Mouse (Mus musculus) thymus, postnatal 0 days (tissue): ENCODE measurements around the gene Scap. TPM values are rescaled to one million over a fixed set of nuclear protein-coding genes. Genes with fewer than 3 reads are reported as not detected.

Experiments used
- DNase-seq: peaks from one replicate; pipeline ENCODE4 v3.0.0-alpha.2; 2015; ENCODE audit warnings: low spot score
- polyA plus RNA-seq: library from polyadenylated mRNA; unstranded; fragments of >200 nt; fragmentation: Nextera tagmentation; extraction: Ambion mirVana; gene quantifications from 2 replicates; pipeline ENCODE4 v1.2.1, GENCODE M21; 2015

The Scap gene
- polyA plus RNA-seq = 33.5 and 33.9 TPM in 2 replicates

- DNase-seq = peak; percentile 95
These were observed at the start of gene Scap for GRCm38 (mm10) chr9:110333135-110333895. Gene Scap, plus strand, starts transcription at chr9:110333288.

- no peak for DNase-seq
These were observed 48.9 kb upstream of the Scap start for GRCm38 (mm10) chr9:110284075-110284697.

GRCm38 (mm10) chr9:110287321-110287924, 45.7 kb upstream of the Scap start:
- DNase-seq = no peak

- no peak for DNase-seq
These were observed 39.8 kb upstream of the Scap start for GRCm38 (mm10) chr9:110293254-110293718.

GRCm38 (mm10) chr9:110293873-110294415, 39.1 kb upstream of the Scap start:
- DNase-seq = no peak

- DNase-seq = no peak
These were observed 38.3 kb upstream of the Scap start for GRCm38 (mm10) chr9:110294786-110295185.

GRCm38 (mm10) chr9:110296867-110297627, 36.0 kb upstream of the Scap start:
- DNase-seq = peak; percentile 83

- peak; percentile 63 for DNase-seq
These were observed 28.6 kb upstream of the Scap start for GRCm38 (mm10) chr9:110304516-110304915.

GRCm38 (mm10) chr9:110304969-110305651, 28.0 kb upstream of the Scap start, which contains the start of gene Elp6:
Gene Elp6, plus strand, starts transcription at chr9:110305173.
- peak; percentile 92 for DNase-seq

- DNase-seq = no peak
These were observed 26.7 kb upstream of the Scap start for GRCm38 (mm10) chr9:110306371-110306770.

- DNase-seq = no peak
These were observed 18.4 kb upstream of the Scap start for GRCm38 (mm10) chr9:110314706-110315105.

- DNase-seq = no peak
These were observed 17.7 kb upstream of the Scap start for GRCm38 (mm10) chr9:110315410-110315809.

- DNase-seq = no peak
These were observed 17.2 kb upstream of the Scap start for GRCm38 (mm10) chr9:110315904-110316303.

GRCm38 (mm10) chr9:110316503-110316902, 16.6 kb upstream of the Scap start:
- no peak for DNase-seq

GRCm38 (mm10) chr9:110320769-110321168, 12.3 kb upstream of the Scap start:
- DNase-seq = no peak

GRCm38 (mm10) chr9:110322972-110323371, 10.1 kb upstream of the Scap start:
- no peak for DNase-seq

GRCm38 (mm10) chr9:110324181-110324580, 8.9 kb upstream of the Scap start:
- no peak for DNase-seq

- no peak for DNase-seq
These were observed 4.9 kb upstream of the Scap start for GRCm38 (mm10) chr9:110328178-110328577.

- peak; percentile 19 for DNase-seq
These were observed 4.0 kb upstream of the Scap start for GRCm38 (mm10) chr9:110328946-110329630.

- peak; percentile 60 for DNase-seq
These were observed 3.4 kb upstream of the Scap start for GRCm38 (mm10) chr9:110329655-110330054.
